Mouse (Mus musculus) thymus, adult 2 months (tissue): ENCODE measurements at regions not wholly inside any gene's neighbourhood (a gene's known extent, or its start where the extent isn't known, plus 50 kb on each side); places are given as distances from the start of the nearest gene placed in this dataset.

Experiments
- CTCF ChIP-seq: fragments of 200-500 bp; IDR thresholded peaks from 2 replicates; pipeline ENCODE4 v1.5.1; 2012; ENCODE audit warnings: mild to moderate bottlenecking, control low read depth, low read length, moderate library complexity, borderline replicate concordance; ENCODE audit not compliant: control insufficient read depth, poor library complexity, insufficient read depth; ENCODE audit errors: extremely low read depth
- POLR2A ChIP-seq: fragments of 200-500 bp; IDR thresholded peaks from 2 replicates; pipeline ENCODE4 v1.6.1; 2012; ENCODE audit warnings: mild to moderate bottlenecking, low read length, control low read depth, moderate library complexity; ENCODE audit not compliant: control insufficient read depth, poor library complexity, insufficient read depth; ENCODE audit errors: extremely low read depth

DNA sequence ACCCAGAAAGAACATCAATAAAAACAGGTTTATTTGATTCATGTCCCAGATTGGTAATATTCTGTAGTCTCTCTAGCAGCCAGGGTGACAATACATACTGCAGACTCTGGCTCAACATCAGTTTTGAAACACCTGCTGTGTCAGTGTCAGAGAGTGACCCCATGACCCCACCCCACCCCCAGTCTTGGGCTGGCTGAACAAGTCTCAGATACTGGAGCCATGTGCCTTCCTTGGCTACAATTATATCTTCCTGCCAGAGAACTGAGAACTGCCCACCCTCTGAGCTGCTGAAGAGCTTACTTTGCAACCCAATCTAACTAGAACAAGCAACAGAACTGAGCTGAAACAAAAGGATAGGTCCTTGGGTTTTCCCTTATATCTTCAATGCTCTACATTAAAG lies 91.6 kb downstream of the Mup20 start:
- TF ChIP-seq CTCF: no peak
- no peak for TF ChIP-seq POLR2A
